Mouse (Mus musculus): Measurements from ENCODE around the gene Trit1.

- TF ChIP-seq POLR2A (IDR thresholded peaks at IDR 0.05; ENCODE audit: borderline replicate concordance, control insufficient read depth, low read depth, low read length) = no peak
- TF ChIP-seq CTCF (IDR thresholded peaks at IDR 0.05; ENCODE audit: control insufficient read depth, insufficient read depth, low read length) = no peak
These were observed 20.2 kb upstream of the Trit1 start for GRCm38 (mm10) chr4:122996221-122996617.

Data from bone marrow, adult 2 months (tissue).